Mouse (Mus musculus) neural tube, embryonic 11.5 days (tissue): ENCODE measurements around the gene Hivep1. TPM values are rescaled to one million over a fixed set of nuclear protein-coding genes. Genes with fewer than 3 reads are reported as not detected.

Experiments used
- polyA plus RNA-seq: library from polyadenylated mRNA; unstranded; fragments of >200 nt; fragmentation: Nextera tagmentation; extraction: Ambion mirVana; gene quantifications from 2 replicates; pipeline ENCODE4 v1.2.1, GENCODE M21; 2014

Hivep1 gene
- polyA plus RNA-seq, 1 experiment from 2014 or later = 13.0 TPM

Other genes starting within 250 kb of the Hivep1 start
- gene Adtrp, start 204.3 kb upstream of the Hivep1 start, polyA plus RNA-seq = 0.51 TPM in 1 of 2 replicates, not detected in the other
- gene Edn1, start 249.5 kb downstream of the Hivep1 start, polyA plus RNA-seq = 0.97 and 1.1 TPM in 2 replicates